Mouse (Mus musculus) kidney, adult 2 months (tissue): ENCODE results near the gene Hist1h2ac.

Source experiments
- CTCF ChIP-seq: fragments of 200-500 bp; conservative IDR thresholded peaks from 2 replicates; pipeline ENCODE4 v1.5.1; 2011; ENCODE audit warnings: low read depth, mild to moderate bottlenecking, control low read depth, low read length, moderate library complexity, mixed read lengths; ENCODE audit not compliant: insufficient read depth, insufficient read length
- POLR2A ChIP-seq: fragments of 200-500 bp; IDR thresholded peaks from one replicate; pipeline ENCODE4 v1.6.1; 2011; ENCODE audit warnings: low read depth, low read length, control low read depth

DNA sequence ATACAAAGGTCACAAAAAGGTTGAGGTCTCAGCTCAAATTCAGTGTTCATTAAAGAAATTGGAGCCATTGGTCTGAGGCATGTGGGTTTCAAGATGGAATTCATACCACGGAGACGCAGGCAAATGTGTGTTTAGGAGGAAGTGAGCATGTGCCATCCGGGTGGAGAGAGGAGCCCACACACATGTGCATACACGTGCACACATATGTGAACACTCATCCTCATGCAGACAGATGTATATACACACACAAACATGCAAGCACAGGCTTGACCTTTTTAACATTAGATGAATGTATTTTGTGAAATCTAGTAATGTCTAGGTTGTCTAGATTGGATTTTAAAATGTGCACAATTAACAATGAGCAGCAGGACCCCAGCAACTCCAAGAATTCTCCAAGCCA is 18.5 kb upstream of the Hist1h2ac start:
- TF ChIP-seq CTCF (no peak), POLR2A (no peak)
